Mouse (Mus musculus) neural tube, embryonic 13.5 days (tissue): ENCODE results near the gene Gpr157. TPM values are rescaled to one million over a fixed set of nuclear protein-coding genes. Genes with fewer than 3 reads are reported as not detected.

Experiments
- ATAC-seq: fragments of 200-750 bp; cut with Nextera tagmentation; 2 replicates; pipeline ENCODE4 v1.8.0; 2017; ENCODE audit warnings: low read depth, mild to moderate bottlenecking, moderate TSS enrichment, moderate library complexity
- H3K27ac ChIP-seq: fragments of 300-500 bp; sonication (generic); replicated peaks from 2 replicates; pipeline ENCODE4 v1.5.1; 2015; ENCODE audit warnings: moderate library complexity, mild to moderate bottlenecking, inconsistent platforms
- H3K27me3 ChIP-seq: fragments of 300-500 bp; sonication (generic); 2 replicates; pipeline ENCODE4 v1.6.1; 2015; ENCODE audit warnings: mild to moderate bottlenecking, inconsistent platforms
- H3K36me3 ChIP-seq: fragments of 300-500 bp; sonication (generic); 2 replicates; pipeline ENCODE4 v1.6.1; 2015; ENCODE audit warnings: mild to moderate bottlenecking, inconsistent platforms
- H3K4me1 ChIP-seq: fragments of 300-500 bp; sonication (generic); replicated peaks from 2 replicates; pipeline ENCODE4 v1.6.1; 2015; ENCODE audit warnings: inconsistent platforms
- H3K4me2 ChIP-seq: fragments of 300-500 bp; sonication (generic); 2 replicates; pipeline ENCODE4 v1.6.1; 2015; ENCODE audit warnings: inconsistent platforms, mild to moderate bottlenecking, moderate library complexity
- H3K4me3 ChIP-seq: fragments of 300-500 bp; sonication (generic); 2 replicates; pipeline ENCODE4 v1.5.1; 2015; ENCODE audit warnings: mild to moderate bottlenecking, inconsistent platforms
- H3K9ac ChIP-seq: fragments of 300-500 bp; sonication (generic); 2 replicates; pipeline ENCODE4 v1.6.1; 2015; ENCODE audit warnings: moderate library complexity, mild to moderate bottlenecking, inconsistent platforms
- H3K9me3 ChIP-seq: fragments of 300-500 bp; sonication (generic); 2 replicates; pipeline ENCODE4 v1.6.1; 2016; ENCODE audit warnings: inconsistent platforms
- WGBS: fragments of 180-500 bp; shearing (Covaris S2); methylation state at CpG from one replicate; pipeline ENCODE4 v1.1.7; 2015; 5-methylcytosine and 5-hydroxymethylcytosine counted together
- microRNA counts: library from miRNA; unstranded; fragments of <30 nt; microRNA quantifications from one replicate; lab custom pipeline; 2016
- microRNA-seq: library from miRNA; unstranded; fragments of <30 nt; microRNA quantifications from one replicate; pipeline ENCODE4, GENCODE M21; 2016
- polyA plus RNA-seq: library from polyadenylated mRNA; unstranded; fragments of >200 nt; fragmentation: Nextera tagmentation; extraction: Ambion mirVana; gene quantifications from 2 replicates; pipeline ENCODE4 v1.2.1, GENCODE M21; 2015

The Gpr157 gene
- polyA plus RNA-seq, 1 experiment from 2014 or later, result 0.56 TPM

- Histone ChIP-seq H3K4me3 (no peak overlapping the region), H3K9ac (no peak overlapping the region), H3K27me3 (0 out of 2 replicates have a peak, but pooled peaks cover 3% of the 10 kb centered on the region), H3K4me1 (peaks cover 16% of the 10 kb centered on the region), H3K4me2 (no peak overlapping the region), H3K9me3 (no peaks in the 10 kb centered on the region), H3K27ac (no peak overlapping the region), H3K36me3 (no peaks in the 10 kb centered on the region)
- WGBS, result 81% methylated on average over 7 of the region's 7 CpGs
- peak; percentile 24; the same call in 1 of the 2 replicates for ATAC-seq
These were observed 50.4 kb downstream of the Gpr157 start for GRCm38 (mm10) chr4:150137368-150138083.

DNA sequence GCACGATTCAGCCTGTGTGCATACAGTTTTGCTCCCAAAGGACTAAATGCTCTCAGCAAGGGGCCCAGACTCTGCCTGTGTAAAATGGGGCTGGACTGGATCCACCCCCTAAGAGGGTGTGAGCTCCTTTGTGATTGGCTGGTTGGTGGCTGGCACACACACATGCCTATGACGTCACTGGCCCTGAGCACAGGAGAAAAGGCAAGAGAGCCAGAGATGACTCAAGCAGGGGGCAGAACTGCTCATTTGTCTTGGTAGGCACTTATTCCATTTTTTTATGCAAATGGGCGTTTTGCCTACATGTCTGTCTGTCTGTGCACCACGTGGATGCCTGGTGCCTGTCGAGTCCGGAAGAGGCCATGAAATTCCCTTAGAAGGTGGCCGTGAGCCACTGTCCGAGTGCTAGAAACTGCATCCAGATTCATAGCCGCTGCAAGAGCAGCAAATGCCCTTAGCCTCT lies 50.9 kb downstream of the Gpr157 start:
- H3K36me3 ChIP-seq, result no peaks in the 10 kb centered on the region
- peak overlapping the region; percentile 34 for H3K4me3 ChIP-seq
- ATAC-seq, result peak; percentile 83
- H3K9me3 ChIP-seq, result no peaks in the 10 kb centered on the region
- peak overlapping the region; percentile 68 for H3K27ac ChIP-seq
- 20% methylated on average over 9 of the region's 9 CpGs for WGBS
- peak overlapping the region; percentile 53 for H3K4me2 ChIP-seq
- H3K27me3 ChIP-seq, result 0 out of 2 replicates have a peak, but pooled peaks cover 3% of the 10 kb centered on the region
- H3K4me1 ChIP-seq, result peaks cover 11% of the 10 kb centered on the region
- peak overlapping the region; percentile 59 for H3K9ac ChIP-seq

DNA sequence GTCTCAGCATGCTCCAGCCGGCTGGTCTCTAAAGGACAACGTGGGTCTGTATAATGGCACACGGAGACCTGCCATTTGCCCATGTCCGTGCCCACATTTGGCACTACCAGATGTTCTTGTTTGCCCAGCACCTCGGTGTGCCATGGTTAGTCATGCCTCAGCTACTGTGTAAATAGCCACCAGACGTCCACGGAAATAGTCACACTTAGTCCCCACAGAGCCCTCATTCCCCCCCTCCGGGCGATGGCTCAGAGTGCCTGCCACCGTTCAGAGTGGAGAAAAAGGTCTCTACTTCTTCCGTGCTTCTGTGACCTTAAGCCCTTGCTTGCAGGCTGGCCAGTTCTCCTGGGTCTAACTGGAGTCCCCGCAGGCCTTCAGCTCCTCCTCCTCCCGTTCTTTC lies 51.9 kb downstream of the Gpr157 start:
- WGBS, result 70% methylated on average over 13 of the region's 13 CpGs
- Histone ChIP-seq H3K4me2 (no peak overlapping the region), H3K9me3 (no peaks in the 10 kb centered on the region), H3K27ac (no peak overlapping the region), H3K36me3 (no peaks in the 10 kb centered on the region), H3K4me3 (no peak overlapping the region), H3K27me3 (no peaks in the 10 kb centered on the region), H3K4me1 (peaks cover 11% of the 10 kb centered on the region), H3K9ac (no peak overlapping the region)
- ATAC-seq, result no peak

GRCm38 (mm10) chr4:150140346-150140745 lies 53.2 kb downstream of the Gpr157 start:
- Histone ChIP-seq H3K27ac (no peak overlapping the region), H3K9me3 (no peaks in the 10 kb centered on the region), H3K27me3 (no peaks in the 10 kb centered on the region), H3K9ac (no peak overlapping the region), H3K4me2 (no peak overlapping the region), H3K4me1 (peaks cover 11% of the 10 kb centered on the region), H3K36me3 (no peaks in the 10 kb centered on the region), H3K4me3 (no peak overlapping the region)
- no peak for ATAC-seq
- WGBS, result 68% methylated on average over 7 of the region's 7 CpGs

DNA sequence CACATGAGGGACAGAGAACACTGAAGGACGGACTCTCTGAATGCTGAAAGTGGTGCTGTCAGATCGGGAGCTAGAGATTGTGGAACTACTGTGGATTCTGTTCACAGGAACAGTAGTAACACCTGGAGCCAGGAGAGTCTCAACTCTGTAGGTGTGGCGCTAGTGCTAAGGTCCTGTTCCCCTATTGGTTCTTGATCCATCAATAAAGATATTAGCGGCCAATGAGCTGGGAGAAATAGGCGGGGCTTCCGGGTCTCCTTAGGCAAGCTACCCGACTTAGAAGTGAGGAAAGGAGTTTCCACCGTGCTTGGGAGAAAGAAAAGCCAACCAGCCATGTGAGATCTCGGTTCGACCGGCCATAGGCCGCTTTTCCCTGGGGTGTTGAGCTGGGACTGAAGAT lies 57.1 kb downstream of the Gpr157 start:
- Histone ChIP-seq H3K4me3 (no peak overlapping the region), H3K27ac (no peak overlapping the region), H3K4me2 (no peak overlapping the region), H3K9me3 (no peaks in the 10 kb centered on the region), H3K4me1 (no peaks in the 10 kb centered on the region), H3K27me3 (no peaks in the 10 kb centered on the region), H3K36me3 (no peaks in the 10 kb centered on the region), H3K9ac (no peak overlapping the region)
- WGBS, result 21% methylated on average over 12 of the region's 12 CpGs
- ATAC-seq, result no peak

DNA sequence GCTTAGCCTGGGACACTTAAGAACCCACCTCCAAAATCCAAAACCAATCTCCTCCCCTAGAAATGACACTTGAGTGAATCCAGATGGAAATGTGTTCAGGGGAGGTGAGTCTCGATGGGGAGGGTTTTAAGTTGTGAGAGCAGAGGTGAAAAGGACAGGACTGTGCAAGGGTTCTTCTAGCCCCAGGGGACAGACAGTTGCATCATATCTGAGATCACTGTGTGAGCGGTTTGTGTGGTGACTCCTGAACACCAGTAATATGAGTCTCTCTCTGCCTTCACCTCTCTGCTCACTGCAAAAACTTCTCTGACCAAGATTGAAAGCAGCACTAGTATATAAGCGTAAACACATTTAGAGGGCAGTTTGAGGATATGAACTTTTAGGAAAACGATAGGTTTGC lies 59.1 kb downstream of the Gpr157 start:
- Histone ChIP-seq H3K4me3 (no peak overlapping the region), H3K27me3 (no peaks in the 10 kb centered on the region), H3K27ac (no peak overlapping the region), H3K4me2 (no peak overlapping the region), H3K9ac (no peak overlapping the region), H3K36me3 (no peaks in the 10 kb centered on the region), H3K9me3 (no peaks in the 10 kb centered on the region), H3K4me1 (no peaks in the 10 kb centered on the region)
- 88% methylated on average over 4 of the region's 4 CpGs for WGBS
- ATAC-seq, result no peak

DNA sequence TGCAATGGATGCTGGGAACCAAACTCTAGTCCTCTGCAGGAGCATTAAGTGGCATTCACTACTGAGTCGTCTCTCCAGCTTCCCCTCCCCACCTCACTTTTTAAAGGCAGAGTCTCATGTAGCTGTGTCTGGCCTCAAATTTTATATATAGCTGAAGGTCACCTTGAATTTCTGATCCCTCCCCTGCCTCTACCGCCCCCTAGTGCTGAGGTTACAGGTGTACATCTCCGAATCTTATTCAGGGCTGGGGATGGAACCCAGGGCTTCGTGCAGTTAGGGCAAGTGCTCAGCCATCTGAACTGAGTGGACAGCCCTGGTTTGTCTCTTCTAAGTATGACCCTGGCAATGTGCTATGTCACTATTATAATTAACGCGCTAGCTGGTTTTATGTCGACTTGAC lies 63.9 kb downstream of the Gpr157 start:
- Histone ChIP-seq H3K36me3 (no peaks in the 10 kb centered on the region), H3K4me3 (no peak overlapping the region), H3K27me3 (no peaks in the 10 kb centered on the region), H3K4me1 (no peaks in the 10 kb centered on the region), H3K9me3 (no peaks in the 10 kb centered on the region), H3K27ac (no peak overlapping the region), H3K4me2 (no peak overlapping the region), H3K9ac (no peak overlapping the region)
- WGBS, result 78% methylated on average over 7 of the region's 7 CpGs
- no peak for ATAC-seq

DNA sequence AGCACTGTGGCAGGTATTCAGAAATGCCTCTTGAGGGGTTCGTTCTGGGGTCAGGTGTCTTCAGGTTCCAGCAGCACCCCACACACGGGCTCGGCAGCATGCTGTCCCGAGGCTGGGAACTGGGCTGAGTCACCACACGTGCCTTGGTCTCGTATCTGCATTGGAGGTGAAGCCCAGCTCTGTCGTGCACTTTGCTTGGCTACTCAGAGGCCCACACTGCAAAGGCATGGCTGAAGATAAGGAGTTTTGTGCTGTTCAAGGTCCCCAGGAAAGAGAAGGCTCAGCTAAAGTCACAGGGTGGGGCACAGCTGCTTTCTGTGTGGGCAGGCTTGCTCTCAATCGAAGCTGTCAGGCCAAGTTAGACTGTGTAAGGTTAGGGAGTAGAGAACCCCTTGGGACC lies 65.3 kb downstream of the Gpr157 start:
- Histone ChIP-seq H3K4me3 (no peak overlapping the region), H3K9me3 (no peaks in the 10 kb centered on the region), H3K4me1 (no peaks in the 10 kb centered on the region), H3K9ac (no peak overlapping the region), H3K27ac (no peak overlapping the region), H3K27me3 (no peaks in the 10 kb centered on the region), H3K4me2 (no peak overlapping the region), H3K36me3 (no peaks in the 10 kb centered on the region)
- ATAC-seq, result no peak
- 84% methylated on average over 8 of the region's 8 CpGs for WGBS

- H3K9ac ChIP-seq, result no peak overlapping the region
- H3K4me1 ChIP-seq, result no peaks in the 10 kb centered on the region
- H3K9me3 ChIP-seq, result no peaks in the 10 kb centered on the region
- no peak overlapping the region for H3K27ac ChIP-seq
- WGBS, result 89% methylated on average over 4 of the region's 4 CpGs
- no peaks in the 10 kb centered on the region for H3K36me3 ChIP-seq
- H3K27me3 ChIP-seq, result no peaks in the 10 kb centered on the region
- no peak overlapping the region for H3K4me2 ChIP-seq
- H3K4me3 ChIP-seq, result no peak overlapping the region
- ATAC-seq, result no peak
These were observed 68.1 kb downstream of the Gpr157 start for GRCm38 (mm10) chr4:150155301-150155700.

MicroRNAs encoded within 50 kb of the gene (microRNA counts, 519-probe panel; counts per million panel counts)
- microRNA mmu-miR-34a (lab: Ali Mortazavi, UCI), result not detected

Small RNA genes within 50 kb of the gene (microRNA-seq; reads per million reads assigned to microRNA genes)
- gene Mir34a, result 28.5 reads per million, percentile 38 among the genes with 10 or more reads in this experiment

Other genes starting within 250 kb of the Gpr157 start
- gene Spsb1, start 132.3 kb upstream of the Gpr157 start, polyA plus RNA-seq, result 9.0 and 9.5 TPM in 2 replicates
- 3.5 and 4.5 TPM in 2 replicates for gene H6pd, start 78.3 kb upstream of the Gpr157 start, polyA plus RNA-seq
- 2.5 and 2.7 TPM in 2 replicates for gene Slc2a5, start 31.9 kb downstream of the Gpr157 start, polyA plus RNA-seq
- not detected in 2 replicates for gene Slc2a7, start 61.6 kb downstream of the Gpr157 start, polyA plus RNA-seq
- 0.44 TPM in 1 of 2 replicates, not detected in the other for gene Car6, start 114.0 kb downstream of the Gpr157 start, polyA plus RNA-seq
- gene Eno1, start 149.4 kb downstream of the Gpr157 start, polyA plus RNA-seq, result 1,151 and 1,235 TPM in 2 replicates
- 41.2 and 50.0 TPM in 2 replicates for gene Rere, start 194.3 kb downstream of the Gpr157 start, polyA plus RNA-seq